Mouse (Mus musculus): Measurements from ENCODE around the gene Ube2g2. TPM values are rescaled to one million over a fixed set of nuclear protein-coding genes. Genes with fewer than 3 reads are reported as not detected.

Gene Ube2g2
- polyA plus RNA-seq, 1 experiment from 2014 or later = 98.4 TPM

DNA sequence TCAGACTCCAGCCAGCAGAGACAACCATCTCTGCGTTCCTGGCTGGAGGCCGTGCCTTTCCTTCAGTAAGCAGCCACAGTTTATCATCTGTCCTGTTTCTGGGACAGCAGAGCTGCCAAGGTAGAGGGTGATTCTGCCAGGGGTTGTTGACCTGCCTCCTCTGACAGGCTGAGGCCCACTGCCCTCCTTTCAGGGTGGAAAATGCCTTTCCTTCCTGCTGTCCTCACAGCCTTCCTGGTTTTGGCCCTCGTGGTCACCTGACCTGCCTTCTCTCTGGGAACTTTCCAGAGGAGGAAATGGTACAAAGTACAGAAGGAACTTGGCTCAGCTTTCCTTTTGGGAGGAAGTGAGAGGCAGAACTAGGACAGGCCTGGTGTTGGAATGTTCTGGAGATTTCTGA is 8.7 kb upstream of the Ube2g2 start:
- no peak for DNase-seq (ENCODE audit: low spot score)

DNA sequence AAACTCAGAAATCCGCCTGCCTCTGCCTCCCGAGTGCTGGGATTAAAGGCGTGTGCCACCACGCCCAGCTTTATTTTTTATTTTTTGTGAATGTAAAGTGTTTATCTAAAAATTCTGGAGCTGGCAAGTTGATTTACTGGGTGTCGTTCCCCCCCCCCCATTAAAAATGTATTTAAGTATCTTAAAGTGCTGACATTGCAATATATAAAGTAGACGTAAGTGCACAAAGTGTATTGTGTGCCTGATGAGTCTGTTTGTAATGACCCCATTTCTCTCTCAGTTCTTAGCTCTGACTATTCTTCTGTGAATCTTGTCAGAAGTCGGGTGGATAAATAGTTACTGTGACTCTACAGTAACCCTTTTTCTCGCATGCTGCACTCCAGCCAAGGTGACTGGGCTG is 6.4 kb upstream of the Ube2g2 start:
- Histone ChIP-seq H3K27me3 (ENCODE audit: low read depth, poor library complexity, severe bottlenecking) (no peaks in the 10 kb centered on the region), H3K36me3 (peaks cover 86% of the 10 kb centered on the region), H3K9me3 (replicated peaks) (no peaks in the 10 kb centered on the region), H3K27ac (no peak overlapping the region), H3K4me3 (no peak overlapping the region), H3K4me1 (0 out of 2 replicates have a peak, but pooled peaks cover 4% of the 10 kb centered on the region)
- DNase-seq (ENCODE audit: low spot score) = no peak
- 96% methylated on average over 8 of the region's 8 CpGs for WGBS

More for the DNA sequence above, 8.7 kb upstream of the Ube2g2 start:
- WGBS = 88% methylated on average over 3 of the region's 3 CpGs
- Histone ChIP-seq H3K4me1 (0 out of 2 replicates have a peak, but pooled peaks cover 4% of the 10 kb centered on the region), H3K4me3 (no peak overlapping the region), H3K27ac (no peak overlapping the region), H3K9me3 (replicated peaks) (no peaks in the 10 kb centered on the region), H3K27me3 (ENCODE audit: low read depth, poor library complexity, severe bottlenecking) (no peaks in the 10 kb centered on the region), H3K36me3 (peaks cover 94% of the 10 kb centered on the region)

DNA sequence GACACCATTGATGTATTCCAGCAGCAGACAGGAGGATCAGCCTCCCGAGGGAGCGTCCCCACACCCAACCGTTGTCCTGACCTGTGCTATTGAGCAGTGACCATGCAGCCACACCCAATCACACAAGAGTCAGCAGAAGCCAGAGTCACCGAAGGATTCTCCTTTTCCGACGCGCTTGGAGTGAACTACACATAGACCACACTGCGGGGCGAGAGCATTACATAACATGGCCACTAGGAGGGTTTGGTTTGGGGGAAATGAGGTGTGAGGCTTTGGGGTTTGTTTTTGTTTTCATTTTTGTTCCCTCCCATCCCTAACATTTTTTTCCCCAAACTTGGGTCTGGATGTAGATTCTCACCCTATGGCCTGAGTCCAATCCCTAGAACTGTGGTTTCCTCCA is 5.9 kb upstream of the Ube2g2 start:
- H3K4me3 ChIP-seq = no peak overlapping the region
- no peak overlapping the region for H3K27ac ChIP-seq
- WGBS = 96% methylated on average over 9 of the region's 9 CpGs
- H3K27me3 ChIP-seq (ENCODE audit: low read depth, poor library complexity, severe bottlenecking) = no peaks in the 10 kb centered on the region
- no peak for DNase-seq (ENCODE audit: low spot score)
- H3K9me3 ChIP-seq (replicated peaks) = no peaks in the 10 kb centered on the region
- peaks cover 82% of the 10 kb centered on the region for H3K36me3 ChIP-seq
- no peaks in the 10 kb centered on the region for H3K4me1 ChIP-seq

DNA sequence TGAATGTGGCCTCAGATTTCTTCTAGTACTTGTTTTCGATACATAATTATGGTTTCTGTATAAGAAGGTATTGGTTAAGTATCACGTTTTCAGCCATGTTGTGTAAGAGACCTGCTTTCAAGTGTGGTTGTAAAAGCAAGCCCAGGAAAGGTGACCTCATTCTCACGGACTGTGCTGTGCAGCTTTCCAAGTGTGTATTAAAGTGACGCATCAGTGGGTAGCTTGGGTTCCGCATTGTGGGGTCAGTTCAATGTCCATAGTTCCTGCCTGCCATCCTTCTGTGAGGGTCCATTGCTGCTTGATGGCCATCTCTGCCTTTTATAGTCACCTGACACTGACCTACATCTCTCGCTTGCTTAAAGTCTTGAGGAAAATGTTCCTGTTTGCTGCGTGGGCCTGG is 5.1 kb upstream of the Ube2g2 start:
- Histone ChIP-seq H3K27ac (no peak overlapping the region), H3K36me3 (peaks cover 75% of the 10 kb centered on the region), H3K4me3 (no peak overlapping the region), H3K9me3 (replicated peaks) (no peaks in the 10 kb centered on the region), H3K27me3 (ENCODE audit: low read depth, poor library complexity, severe bottlenecking) (no peaks in the 10 kb centered on the region), H3K4me1 (peaks cover 3% of the 10 kb centered on the region; the same call in 1 of the 2 replicates)
- 96% methylated on average over 7 of the region's 7 CpGs for WGBS
- DNase-seq (ENCODE audit: low spot score) = no peak

DNA sequence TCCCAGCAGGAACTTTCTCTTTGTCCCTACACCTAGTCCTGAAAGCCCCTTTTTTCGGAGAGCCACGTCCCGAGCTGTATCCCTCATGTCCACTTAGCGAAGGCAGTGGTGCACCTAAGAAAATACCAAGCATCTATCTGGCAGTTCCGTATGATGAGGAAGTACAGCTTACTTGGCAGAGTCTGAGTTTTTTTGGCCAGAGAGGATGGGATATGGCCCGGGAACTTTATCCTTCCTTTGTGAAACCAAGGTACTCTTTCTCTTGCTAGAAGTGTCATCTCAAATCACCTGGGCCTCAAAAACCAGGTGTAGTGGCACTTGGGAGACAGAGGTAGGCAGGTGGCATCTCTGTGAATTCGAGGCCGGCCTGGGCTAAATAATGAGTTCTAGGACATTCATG is 529 bp upstream of the Ube2g2 start:
- H3K36me3 ChIP-seq = peaks cover 42% of the 10 kb centered on the region
- H3K27ac ChIP-seq = peak overlapping the region; percentile 93
- peak overlapping the region; percentile 93 for H3K4me3 ChIP-seq
- no peaks in the 10 kb centered on the region for H3K9me3 ChIP-seq (replicated peaks)
- WGBS = 80% methylated on average over 8 of the region's 8 CpGs
- no peak for DNase-seq (ENCODE audit: low spot score)
- H3K4me1 ChIP-seq = peaks cover 23% of the 10 kb centered on the region
- no peaks in the 10 kb centered on the region for H3K27me3 ChIP-seq (ENCODE audit: low read depth, poor library complexity, severe bottlenecking)

DNA sequence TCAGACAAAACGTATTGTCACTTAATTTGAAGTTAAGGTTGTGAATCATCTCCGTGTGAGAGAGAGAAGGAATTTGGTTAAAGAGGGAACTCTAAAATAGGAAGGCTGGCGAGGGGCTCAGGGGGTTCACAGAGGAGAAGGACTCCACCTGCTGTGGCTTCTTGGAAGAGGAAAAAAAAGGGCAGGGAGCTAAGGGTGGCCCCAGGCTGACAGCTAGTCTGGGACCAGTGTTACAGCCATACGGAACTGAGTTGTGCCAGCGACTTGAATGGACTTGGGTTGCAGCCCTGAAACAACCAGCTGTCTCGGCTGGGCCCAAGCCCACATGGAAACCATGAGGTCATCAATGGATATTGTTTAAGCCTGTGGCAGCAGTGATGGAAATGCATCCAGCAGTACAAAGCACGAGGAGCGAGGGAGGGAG is 1.0 kb downstream of the Ube2g2 start:
- 19% methylated on average over 8 of the region's 8 CpGs for WGBS
- Histone ChIP-seq H3K4me3 (peak overlapping the region; percentile 93), H3K27me3 (ENCODE audit: low read depth, poor library complexity, severe bottlenecking) (no peaks in the 10 kb centered on the region), H3K9me3 (replicated peaks) (no peaks in the 10 kb centered on the region), H3K36me3 (peaks cover 31% of the 10 kb centered on the region), H3K4me1 (peaks cover 23% of the 10 kb centered on the region), H3K27ac (peak overlapping the region; percentile 93; the same call in 1 of the 2 replicates)
- DNase-seq (ENCODE audit: low spot score) = peak; percentile 40

DNA sequence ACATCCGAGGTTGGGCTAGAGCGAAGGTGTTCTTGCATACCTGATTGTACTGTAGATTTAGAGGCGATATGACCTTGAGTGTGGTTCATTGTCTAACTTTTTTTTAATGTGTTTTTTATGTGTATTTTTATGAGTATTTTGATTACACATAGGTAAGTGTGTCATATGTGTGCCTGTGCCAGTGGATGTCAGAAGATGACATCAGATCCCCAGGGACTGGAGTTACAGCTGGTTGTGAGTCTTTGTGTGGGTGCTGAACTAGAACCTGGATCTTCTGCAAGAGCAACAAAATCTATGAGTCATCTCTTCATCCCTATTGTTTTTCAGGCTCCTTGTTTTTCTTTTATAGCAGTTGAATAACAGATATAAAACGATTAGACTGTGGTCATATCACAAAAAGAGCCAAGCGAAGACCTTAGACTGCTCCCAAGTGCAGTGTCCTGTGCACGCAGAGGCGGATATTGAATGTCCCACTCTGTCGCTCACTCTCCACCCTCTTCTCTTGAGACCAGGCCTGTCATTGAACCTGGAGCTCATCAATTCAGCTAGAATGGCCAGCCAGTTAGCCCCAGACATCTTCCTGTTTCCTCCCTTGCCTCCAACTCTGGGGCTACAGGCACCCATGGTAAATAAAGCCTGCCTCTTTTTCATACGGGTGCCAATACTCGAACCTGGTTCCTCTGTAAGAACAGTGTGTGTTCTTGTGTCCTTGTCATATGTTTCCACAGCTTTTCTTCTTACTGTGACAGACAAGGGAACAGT is 1.7 kb downstream of the Ube2g2 start:
- H3K27ac ChIP-seq = no peak overlapping the region

DNA sequence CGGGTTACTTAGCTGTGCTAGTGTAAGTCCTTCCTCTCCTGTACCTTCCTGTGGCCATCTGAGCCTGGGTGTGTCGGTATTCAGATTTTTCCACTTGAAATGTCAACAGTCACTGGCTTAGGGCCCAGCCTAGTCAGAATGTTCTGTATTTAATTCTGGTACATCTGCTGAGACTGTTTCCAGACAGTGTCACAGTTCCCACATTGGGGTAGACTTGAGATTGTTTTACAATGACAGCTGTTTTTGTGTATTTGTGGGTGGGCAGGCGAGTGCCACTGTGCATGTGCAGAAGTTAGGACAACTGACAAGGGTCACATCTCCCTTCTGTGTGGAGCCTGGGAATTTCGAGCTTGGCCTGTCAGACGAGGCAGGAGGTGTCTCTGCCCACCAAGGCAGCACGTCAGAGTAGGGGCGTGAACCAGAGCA is 2.5 kb downstream of the Ube2g2 start:
- Histone ChIP-seq H3K4me3 (no peak overlapping the region), H3K27ac (no peak overlapping the region), H3K9me3 (replicated peaks) (no peaks in the 10 kb centered on the region), H3K36me3 (peaks cover 25% of the 10 kb centered on the region), H3K27me3 (ENCODE audit: low read depth, poor library complexity, severe bottlenecking) (no peaks in the 10 kb centered on the region), H3K4me1 (peaks cover 23% of the 10 kb centered on the region)
- 84% methylated on average over 7 of the region's 7 CpGs for WGBS
- no peak for DNase-seq (ENCODE audit: low spot score)

More for the DNA sequence above, 1.7 kb downstream of the Ube2g2 start:
- 92% methylated on average over 10 of the region's 10 CpGs for WGBS
- Histone ChIP-seq H3K4me1 (peaks cover 23% of the 10 kb centered on the region), H3K4me3 (peak overlapping the region; percentile 93), H3K27me3 (ENCODE audit: low read depth, poor library complexity, severe bottlenecking) (no peaks in the 10 kb centered on the region), H3K9me3 (replicated peaks) (no peaks in the 10 kb centered on the region), H3K36me3 (peaks cover 27% of the 10 kb centered on the region)
- no peak for DNase-seq (ENCODE audit: low spot score)

DNA sequence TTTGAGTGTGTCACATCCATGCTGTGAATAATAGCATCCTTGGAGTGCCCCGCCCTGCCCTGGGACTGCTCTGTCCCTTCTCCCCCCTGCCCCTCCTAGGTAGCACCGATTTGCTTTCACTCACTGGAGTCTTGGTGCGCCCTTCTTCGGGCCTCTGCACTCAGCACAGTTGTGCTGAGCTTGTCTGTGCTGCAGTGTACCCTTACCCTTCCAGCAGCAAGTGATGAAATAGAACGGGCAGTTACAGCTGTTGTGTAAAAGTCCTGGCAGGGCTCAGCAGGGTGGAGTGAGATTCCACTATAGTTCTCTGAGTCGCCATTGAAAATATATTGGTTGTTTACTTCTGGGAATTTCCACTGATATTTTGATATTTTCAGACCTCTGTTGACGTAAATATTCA is 4.0 kb downstream of the Ube2g2 start:
- H3K27me3 ChIP-seq (ENCODE audit: low read depth, poor library complexity, severe bottlenecking) = no peaks in the 10 kb centered on the region
- H3K9me3 ChIP-seq (replicated peaks) = no peaks in the 10 kb centered on the region
- H3K36me3 ChIP-seq = peaks cover 29% of the 10 kb centered on the region
- H3K4me1 ChIP-seq = peaks cover 23% of the 10 kb centered on the region
- no peak overlapping the region for H3K4me3 ChIP-seq
- no peak overlapping the region for H3K27ac ChIP-seq
- 94% methylated on average over 7 of the region's 7 CpGs for WGBS
- no peak for DNase-seq (ENCODE audit: low spot score)

DNA sequence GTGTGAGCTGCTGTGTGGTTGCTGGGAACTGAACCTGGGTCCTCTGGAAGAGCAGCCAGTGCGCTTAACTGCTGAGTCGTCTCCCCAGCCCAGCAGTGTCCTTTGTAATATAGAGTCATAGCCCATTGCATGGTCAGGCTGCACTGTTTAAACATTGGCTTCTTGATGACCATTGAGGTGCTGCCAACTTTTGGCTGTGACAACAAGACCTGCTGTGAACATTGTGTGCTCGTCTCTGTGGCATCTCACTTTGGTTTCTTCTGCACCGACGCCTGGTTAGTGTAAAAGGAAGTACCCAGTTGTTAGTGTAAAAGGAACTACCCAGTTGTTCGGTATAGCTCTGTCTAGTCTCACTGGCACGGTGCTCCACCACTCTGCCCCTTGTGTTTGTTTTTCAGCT is 4.5 kb downstream of the Ube2g2 start:
- H3K4me3 ChIP-seq = no peak overlapping the region
- H3K27ac ChIP-seq = no peak overlapping the region
- DNase-seq (ENCODE audit: low spot score) = no peak
- H3K27me3 ChIP-seq (ENCODE audit: low read depth, poor library complexity, severe bottlenecking) = no peaks in the 10 kb centered on the region
- H3K36me3 ChIP-seq = peaks cover 34% of the 10 kb centered on the region
- peaks cover 23% of the 10 kb centered on the region for H3K4me1 ChIP-seq
- WGBS = 86% methylated on average over 7 of the region's 7 CpGs
- no peaks in the 10 kb centered on the region for H3K9me3 ChIP-seq (replicated peaks)

DNA sequence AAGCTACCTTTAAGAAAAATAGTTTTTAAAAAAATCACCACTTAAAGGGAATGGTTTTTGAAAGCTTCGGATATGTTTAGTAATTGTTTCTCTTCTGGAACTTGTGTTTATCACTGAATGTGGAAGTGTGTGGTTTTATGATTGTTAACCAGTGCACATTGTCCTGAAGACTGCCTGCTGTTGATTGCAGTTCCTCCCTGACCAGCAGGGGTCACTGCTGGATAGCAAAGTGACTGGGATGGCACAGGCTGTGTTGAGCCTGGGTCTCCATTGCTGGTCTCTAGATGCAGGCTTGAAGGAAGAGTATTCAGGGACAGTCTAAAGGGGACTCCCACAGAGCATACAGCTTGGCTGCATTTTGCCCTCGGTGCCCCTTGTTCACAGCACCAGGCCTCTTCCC is 5.4 kb downstream of the Ube2g2 start:
- Histone ChIP-seq H3K27me3 (ENCODE audit: low read depth, poor library complexity, severe bottlenecking) (no peaks in the 10 kb centered on the region), H3K27ac (no peak overlapping the region), H3K4me3 (no peak overlapping the region), H3K9me3 (replicated peaks) (no peaks in the 10 kb centered on the region), H3K36me3 (peaks cover 41% of the 10 kb centered on the region), H3K4me1 (peaks cover 20% of the 10 kb centered on the region)
- peak; percentile 86 for DNase-seq (ENCODE audit: low spot score)
- WGBS = 56% methylated on average over 2 of the region's 2 CpGs

DNA sequence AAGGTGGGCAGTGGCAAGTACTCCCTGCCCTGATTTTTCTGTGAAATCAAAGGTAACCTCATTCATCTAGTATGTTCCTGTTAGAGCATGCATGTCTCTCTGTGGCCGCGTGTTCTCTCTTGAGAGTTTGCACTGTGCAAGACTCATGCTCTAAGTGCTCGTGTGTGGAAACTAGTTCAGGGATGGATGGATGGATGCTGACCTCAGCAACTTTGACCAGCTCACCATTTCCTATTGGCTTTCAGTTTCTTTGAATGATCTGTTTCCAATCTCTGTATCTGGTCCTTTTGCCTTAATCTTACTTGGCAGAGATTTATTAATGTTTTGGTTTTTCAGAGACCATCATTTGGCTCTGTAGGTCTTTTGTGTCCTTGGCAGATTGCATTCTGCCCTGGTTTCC is 7.1 kb downstream of the Ube2g2 start:
- Histone ChIP-seq H3K9me3 (replicated peaks) (no peaks in the 10 kb centered on the region), H3K4me3 (no peak overlapping the region), H3K27me3 (ENCODE audit: low read depth, poor library complexity, severe bottlenecking) (no peaks in the 10 kb centered on the region), H3K36me3 (peaks cover 55% of the 10 kb centered on the region), H3K27ac (no peak overlapping the region), H3K4me1 (peaks cover 7% of the 10 kb centered on the region)
- DNase-seq (ENCODE audit: low spot score) = no peak
- WGBS = 88% methylated on average over 3 of the region's 3 CpGs

DNA sequence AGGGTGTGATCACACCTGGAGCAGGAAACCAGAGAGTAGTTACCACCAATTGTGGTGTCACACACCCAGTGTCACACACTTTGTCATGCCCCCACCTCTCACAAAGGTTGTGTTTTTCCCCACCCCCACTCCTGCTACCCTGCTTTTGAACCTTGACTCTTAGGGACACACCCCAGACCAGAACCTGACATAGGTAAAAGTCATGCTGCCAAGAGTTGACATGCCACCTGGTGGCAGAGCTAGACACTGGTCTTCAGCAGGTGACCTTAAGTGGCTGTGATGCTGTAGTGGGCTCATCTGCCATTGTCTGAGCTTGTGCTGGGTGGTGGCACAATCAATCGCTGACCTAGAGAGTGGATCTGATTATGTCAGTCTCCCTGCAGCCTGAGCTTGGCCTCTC is 7.9 kb downstream of the Ube2g2 start:
- no peak overlapping the region for H3K4me3 ChIP-seq
- H3K36me3 ChIP-seq = peaks cover 56% of the 10 kb centered on the region
- no peaks in the 10 kb centered on the region for H3K27me3 ChIP-seq (ENCODE audit: low read depth, poor library complexity, severe bottlenecking)
- no peaks in the 10 kb centered on the region for H3K9me3 ChIP-seq (replicated peaks)
- WGBS = 93% methylated on average over 1 of the region's 1 CpGs
- H3K27ac ChIP-seq = no peak overlapping the region
- H3K4me1 ChIP-seq = no peaks in the 10 kb centered on the region
- no peak for DNase-seq (ENCODE audit: low spot score)
